Mouse (Mus musculus): ENCODE data around the gene Rsc1a1.

DNA sequence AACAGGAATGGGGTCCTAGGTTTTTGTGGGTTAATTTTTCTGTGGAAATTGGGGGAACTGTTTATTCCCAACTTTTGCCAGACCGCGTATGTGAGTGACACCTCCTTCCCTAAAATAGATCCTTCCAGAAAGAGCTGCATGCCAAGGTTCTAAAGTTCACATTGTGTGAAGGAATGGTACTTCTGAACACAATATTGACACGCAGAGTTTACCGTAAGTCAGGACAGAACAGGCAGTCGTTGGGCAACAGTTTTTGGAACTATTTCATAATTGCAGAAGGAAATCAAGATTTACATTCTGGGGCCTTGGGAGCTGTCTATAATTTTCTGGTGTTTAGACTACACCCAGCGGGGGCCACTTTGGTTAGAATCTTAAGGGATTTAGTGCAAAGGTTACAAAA, 36.6 kb upstream of the Rsc1a1 start:
- no peak for TF ChIP-seq CTCF (IDR thresholded peaks at IDR 0.05)
- TF ChIP-seq POLR2A (IDR thresholded peaks at IDR 0.05; ENCODE audit: insufficient read depth, low read depth, low read length): no peak

Data from heart, adult 2 months (tissue).